Mouse (Mus musculus) hindbrain, postnatal 0 days (tissue): ENCODE data around the gene Elf2. TPM values are rescaled to one million over a fixed set of nuclear protein-coding genes. Genes with fewer than 3 reads are reported as not detected.
"Not testable (repeated sequence)": the region's sequence is repeated elsewhere in the genome, so short reads cannot be mapped to it uniquely, and the experiment has no call there.

Source experiments
- ATAC-seq: fragments of 200-750 bp; cut with Nextera tagmentation; 2 replicates; pipeline ENCODE4 v1.8.0; 2017; ENCODE audit warnings: mild to moderate bottlenecking, moderate TSS enrichment, moderate library complexity
- DNase-seq: peaks from one replicate; pipeline ENCODE4 v3.0.0-alpha.2; 2015; ENCODE audit warnings: low spot score
- H3K27ac ChIP-seq: fragments of 300-500 bp; sonication (generic); 2 replicates; pipeline ENCODE4 v1.5.1; 2014; ENCODE audit warnings: mild to moderate bottlenecking
- H3K27me3 ChIP-seq: fragments of 300-500 bp; sonication (generic); 2 replicates; pipeline ENCODE4 v1.6.1; 2014; ENCODE audit warnings: low read length, mixed read lengths; ENCODE audit not compliant: insufficient read depth
- H3K36me3 ChIP-seq: fragments of 300-500 bp; sonication (generic); 2 replicates; pipeline ENCODE4 v1.6.1; 2014; ENCODE audit warnings: low read length, mixed read lengths; ENCODE audit not compliant: insufficient read depth
- H3K4me1 ChIP-seq: fragments of 300-500 bp; sonication (generic); 2 replicates; pipeline ENCODE4 v1.6.1; 2014; ENCODE audit warnings: antibody characterized with exemption, low read length, mixed read lengths; ENCODE audit not compliant: insufficient read depth
- H3K4me2 ChIP-seq: fragments of 300-500 bp; sonication (generic); 2 replicates; pipeline ENCODE4 v1.6.1; 2014; ENCODE audit warnings: low read depth, mild to moderate bottlenecking, low read length, moderate library complexity, mixed read lengths
- H3K4me3 ChIP-seq: fragments of 300-500 bp; sonication (generic); 2 replicates; pipeline ENCODE4 v1.5.1; 2014; ENCODE audit warnings: low read length
- H3K9ac ChIP-seq: fragments of 300-500 bp; sonication (generic); replicated peaks from 2 replicates; pipeline ENCODE4 v1.6.1; 2014; ENCODE audit warnings: mild to moderate bottlenecking, low read length, moderate library complexity, mixed read lengths
- H3K9me3 ChIP-seq: fragments of 300-500 bp; sonication (generic); 2 replicates; pipeline ENCODE4 v1.6.1; 2016; ENCODE audit warnings: low read length, mixed read lengths
- CTCF ChIP-seq: IDR thresholded peaks from 2 replicates; pipeline ENCODE4 v1.5.1; 2016; ENCODE audit warnings: antibody characterized with exemption, control low read depth, low read depth
- WGBS: fragments of 180-500 bp; shearing (Covaris S2); extraction: QIAGEN DNeasy Blood & Tissue Kit; methylation state at CpG from one replicate; pipeline ENCODE4 v1.1.7; 2014; 5-methylcytosine and 5-hydroxymethylcytosine counted together
- polyA plus RNA-seq: library from polyadenylated mRNA; unstranded; fragments of >200 nt; fragmentation: Nextera tagmentation; extraction: Ambion mirVana; gene quantifications from 2 replicates; pipeline ENCODE4 v1.2.1, GENCODE M21; 2015
- total RNA-seq: library from RNA; depleted of rRNA; stranded (reverse); fragments of >200 nt; gene quantifications from 2 replicates; pipeline ENCODE4 v1.2.3, GENCODE M21; 2014

The Elf2 gene
- total and polyA plus RNA-seq, 2 experiments from 2014 or later, result 32.6 to 47.8 TPM

DNA sequence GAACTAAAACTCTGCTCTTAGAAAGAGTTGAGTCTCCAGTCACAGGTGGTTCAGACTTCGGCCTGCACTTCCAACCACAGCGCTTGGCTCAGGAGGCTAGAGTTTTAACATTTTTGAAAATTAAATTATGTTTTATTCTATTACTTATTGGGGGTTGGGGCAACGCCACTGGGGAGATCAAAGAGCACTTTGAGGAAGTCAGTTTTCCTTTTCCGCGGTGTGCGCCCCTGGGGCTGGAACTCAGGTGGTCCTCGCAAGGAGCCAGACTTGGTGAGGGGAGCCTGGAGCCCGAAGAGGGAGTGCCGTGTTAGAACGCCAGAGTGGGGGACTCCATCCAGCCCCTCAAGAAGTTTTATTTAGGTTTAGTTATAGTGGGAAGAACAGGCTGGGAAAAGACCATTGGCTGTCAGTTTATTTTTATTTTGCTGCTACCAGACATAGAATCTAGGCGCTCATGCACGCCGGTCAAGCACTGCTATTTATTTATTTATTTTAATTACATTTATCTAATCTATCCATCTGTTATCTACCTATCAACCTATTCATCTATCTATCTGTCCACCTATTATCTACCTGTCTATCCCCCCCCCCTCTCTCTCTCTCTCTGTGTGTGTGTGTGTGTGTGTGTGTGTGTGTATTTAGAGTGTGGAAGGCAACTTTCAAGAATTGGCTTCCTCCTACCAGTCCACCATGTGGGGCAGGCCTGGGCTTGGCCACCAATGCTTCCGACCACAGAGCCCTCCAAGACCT is 19.3 kb upstream of the Elf2 start:
- H3K36me3 ChIP-seq, result no peaks in the 10 kb centered on the region
- H3K4me2 ChIP-seq, result peak overlapping the region; percentile 73
- H3K27me3 ChIP-seq, result 0 out of 2 replicates have a peak, but pooled peaks cover 4% of the 10 kb centered on the region
- WGBS, result 35% methylated on average over 14 of the region's 14 CpGs
- DNase-seq (no peak), ATAC-seq (no peak)
- no peak overlapping the region for H3K9ac ChIP-seq
- no peak for TF ChIP-seq CTCF
- no peaks in the 10 kb centered on the region for H3K9me3 ChIP-seq
- peak overlapping the region; percentile 50 for H3K4me3 ChIP-seq
- H3K27ac ChIP-seq, result no peak overlapping the region
- peaks cover 5% of the 10 kb centered on the region; the same call in 1 of the 2 replicates for H3K4me1 ChIP-seq

DNA sequence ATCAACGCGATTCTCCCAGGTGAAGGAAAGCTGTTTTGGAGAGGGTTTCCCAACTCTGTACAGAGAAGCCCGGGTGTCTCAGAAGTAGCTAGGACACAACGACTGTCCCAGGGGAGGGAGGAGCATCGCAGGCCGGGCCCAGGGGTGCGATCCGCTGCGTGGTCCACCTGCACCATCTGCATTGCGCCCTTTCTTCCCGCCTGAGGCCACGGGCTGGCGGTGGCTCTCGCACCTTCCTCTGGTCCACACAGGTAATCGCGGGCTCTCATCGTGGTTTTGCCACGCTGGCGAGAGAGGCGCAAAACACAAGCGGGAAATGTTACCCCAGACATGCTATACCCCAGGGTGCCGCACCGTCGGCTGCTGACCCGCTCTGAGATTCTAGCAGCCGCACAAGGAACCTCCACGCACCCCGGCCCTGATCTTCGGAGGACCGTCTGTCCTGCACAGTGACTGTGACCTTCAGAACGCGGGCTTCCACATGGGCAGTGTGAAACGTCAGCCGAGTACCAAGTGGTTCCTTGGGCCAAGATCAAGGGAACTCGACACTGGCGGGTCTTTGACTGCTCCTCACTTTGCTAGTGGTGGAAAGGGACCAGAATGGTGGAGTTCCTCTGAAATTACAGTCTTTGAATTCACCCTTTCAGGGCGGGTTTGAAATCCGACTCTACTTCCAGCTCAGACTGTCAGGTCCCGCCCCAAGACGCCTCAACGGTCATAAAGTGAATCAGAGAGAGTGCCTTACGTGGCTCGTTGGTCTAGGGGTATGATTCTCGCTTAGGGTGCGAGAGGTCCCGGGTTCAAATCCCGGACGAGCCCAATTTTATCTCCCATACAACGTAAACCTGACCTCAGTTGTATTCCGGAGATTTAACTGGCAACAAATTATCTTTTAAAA is 18.4 kb upstream of the Elf2 start:
- Histone ChIP-seq H3K36me3 (no peaks in the 10 kb centered on the region), H3K4me2 (peak overlapping the region; percentile 73), H3K4me1 (0 out of 2 replicates have a peak, but pooled peaks cover 5% of the 10 kb centered on the region), H3K9ac (peak overlapping the region; percentile 55), H3K27me3 (0 out of 2 replicates have a peak, but pooled peaks cover 4% of the 10 kb centered on the region), H3K4me3 (peak overlapping the region; percentile 50), H3K9me3 (no peaks in the 10 kb centered on the region), H3K27ac (no peak overlapping the region)
- 1% methylated on average over 50 of the region's 50 CpGs for WGBS
- peak; percentile 69 for ATAC-seq
- peak; percentile 67 for DNase-seq
- TF ChIP-seq CTCF, result no peak

DNA sequence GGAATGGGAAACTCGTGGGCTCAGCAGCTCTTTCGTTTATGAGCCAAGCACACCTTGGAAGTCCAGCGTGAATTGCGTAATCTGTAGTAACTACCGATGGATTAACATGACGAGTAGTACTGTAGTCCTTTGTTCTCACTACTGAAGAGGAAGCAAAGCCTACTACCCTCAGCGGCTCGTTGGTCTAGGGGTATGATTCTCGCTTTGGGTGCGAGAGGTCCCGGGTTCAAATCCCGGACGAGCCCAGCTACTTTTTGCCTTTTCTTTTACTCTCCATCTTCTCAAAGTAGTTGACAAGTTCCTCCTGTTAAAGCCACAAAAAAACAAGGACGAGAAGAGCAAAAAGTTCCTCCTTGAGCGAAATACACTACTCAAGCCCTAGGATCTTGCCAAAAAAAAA is 17.7 kb upstream of the Elf2 start:
- peak overlapping the region; percentile 73 for H3K4me2 ChIP-seq
- H3K36me3 ChIP-seq, result no peaks in the 10 kb centered on the region
- H3K27ac ChIP-seq, result no peak overlapping the region
- DNase-seq (peak; percentile 69), ATAC-seq (peak; percentile 46)
- WGBS, result 2% methylated on average over 15 of the region's 15 CpGs
- H3K27me3 ChIP-seq, result 0 out of 2 replicates have a peak, but pooled peaks cover 4% of the 10 kb centered on the region
- no peak overlapping the region for H3K9ac ChIP-seq
- no peak for TF ChIP-seq CTCF
- 0 out of 2 replicates have a peak, but pooled peaks cover 5% of the 10 kb centered on the region for H3K4me1 ChIP-seq
- no peaks in the 10 kb centered on the region for H3K9me3 ChIP-seq
- peak overlapping the region; percentile 50 for H3K4me3 ChIP-seq

DNA sequence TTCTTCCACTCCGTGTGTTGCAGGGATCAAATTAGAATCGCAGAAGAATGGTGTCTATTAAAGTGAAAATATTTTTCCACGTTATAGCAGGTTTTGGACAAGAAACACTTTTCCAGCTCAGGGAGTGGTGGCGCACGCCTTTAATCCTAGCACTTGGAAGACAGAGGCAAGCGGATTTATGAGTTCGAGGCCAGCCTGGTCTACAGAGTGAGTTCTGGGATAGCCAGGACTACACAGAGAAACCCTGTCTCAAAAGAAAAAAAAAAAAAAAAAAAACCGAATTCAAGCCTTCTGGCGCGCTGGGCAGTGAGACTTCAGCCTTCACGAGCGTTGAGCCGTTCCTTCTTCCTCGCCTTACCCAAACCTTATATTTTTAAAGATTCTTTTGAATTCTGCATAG is 17.2 kb upstream of the Elf2 start:
- no peak for TF ChIP-seq CTCF
- Histone ChIP-seq H3K9ac (no peak overlapping the region), H3K4me1 (0 out of 2 replicates have a peak, but pooled peaks cover 5% of the 10 kb centered on the region), H3K36me3 (no peaks in the 10 kb centered on the region), H3K9me3 (no peaks in the 10 kb centered on the region), H3K27ac (no peak overlapping the region), H3K4me3 (peak overlapping the region; percentile 50), H3K4me2 (peak overlapping the region; percentile 73), H3K27me3 (0 out of 2 replicates have a peak, but pooled peaks cover 4% of the 10 kb centered on the region)
- WGBS, result 16% methylated on average over 14 of the region's 14 CpGs
- DNase-seq (peak; percentile 19), ATAC-seq (0 out of 2 replicates have a peak, but pooled peaks have one; percentile 11)

DNA sequence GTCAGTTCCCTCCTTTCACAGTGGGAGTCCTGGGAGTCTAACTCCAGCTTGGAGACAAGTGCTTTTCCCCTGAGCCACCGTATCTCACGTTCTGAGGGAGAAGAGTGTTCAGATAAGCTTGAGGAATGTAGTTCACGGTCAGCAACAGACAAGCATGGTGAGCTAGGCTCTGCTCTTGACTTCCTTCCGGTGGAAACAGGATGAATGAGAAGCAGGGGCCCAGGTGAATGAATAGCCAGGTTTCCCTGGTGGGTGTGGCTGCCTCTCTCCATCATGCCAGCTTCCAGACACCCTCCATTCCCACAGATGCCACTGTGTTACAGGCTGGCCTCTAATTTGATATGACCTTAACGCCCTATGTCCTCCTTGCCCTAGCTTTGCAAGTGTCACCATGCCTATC is 16.6 kb upstream of the Elf2 start:
- DNase-seq (no peak), ATAC-seq (no peak)
- no peak for TF ChIP-seq CTCF
- 0 out of 2 replicates have a peak, but pooled peaks cover 4% of the 10 kb centered on the region for H3K27me3 ChIP-seq
- no peak overlapping the region for H3K27ac ChIP-seq
- H3K9me3 ChIP-seq, result no peaks in the 10 kb centered on the region
- 0 out of 2 replicates have a peak, but pooled peaks cover 5% of the 10 kb centered on the region for H3K4me1 ChIP-seq
- no peak overlapping the region for H3K9ac ChIP-seq
- 51% methylated on average over 5 of the region's 5 CpGs for WGBS
- H3K4me2 ChIP-seq, result no peak overlapping the region
- no peak overlapping the region for H3K4me3 ChIP-seq
- H3K36me3 ChIP-seq, result no peaks in the 10 kb centered on the region

DNA sequence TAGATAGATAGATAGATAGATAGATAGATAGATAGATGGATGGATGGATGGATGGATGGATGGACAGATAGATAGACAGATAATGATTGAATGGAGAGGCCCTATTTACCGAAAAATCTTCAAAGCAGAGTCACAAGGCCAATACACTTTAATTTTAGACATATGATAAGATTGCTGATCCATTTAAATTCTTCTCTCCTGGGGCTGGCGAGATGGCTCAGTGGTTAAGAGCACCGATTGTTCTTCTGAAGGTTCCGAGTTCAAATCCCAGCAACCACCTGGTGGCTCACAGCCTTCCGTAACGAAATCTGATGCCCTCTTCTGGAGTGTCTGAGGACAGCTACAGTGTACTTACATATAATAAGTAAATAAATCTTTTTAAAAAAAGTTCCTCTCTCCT is 14.5 kb upstream of the Elf2 start:
- H3K4me1 ChIP-seq, H3K27ac ChIP-seq, H3K9ac ChIP-seq, H3K9me3 ChIP-seq, H3K4me2 ChIP-seq, H3K4me3 ChIP-seq, H3K36me3 ChIP-seq, DNase-seq, ATAC-seq, H3K27me3 ChIP-seq: not testable (repeated sequence)
- 87% methylated on average over 6 of the region's 6 CpGs for WGBS
